Comparison of ENCODE assay signal across 15 mouse cellular contexts in genomic region chr11:105152357-105152899, GRCm38 (mm10). TPM values are rescaled to one million over a fixed set of nuclear protein-coding genes. Genes with fewer than 3 reads are reported as not detected.
A peak's percentile ranks its signal among the peaks of the same experiment; 100 is the strongest.
DNase-seq lines count a peak whose midpoint lies in the region; ATAC-seq and TF ChIP-seq lines count a peak whose summit lies in the region.
"Had no signal": no experiment of that assay in that cellular context is flagged by ENCODE, and none has a peak within 500 bp of the region (broad histone marks: within the 10 kb centered on the region; RNA-seq: fewer than 3 reads in every experiment).

No protein-coding gene starts in this region.

- no peak for TF ChIP-seq POLR2A in bone marrow, adult 2 months (IDR thresholded peaks at IDR 0.05; ENCODE audit: borderline replicate concordance, control insufficient read depth, low read depth, low read length)

- H3K9ac ChIP-seq in embryonic facial prominence, embryonic 11.5 days (replicated peaks; ENCODE audit: low read length), result no peak overlapping the region
- H3K9ac ChIP-seq in liver, embryonic 12.5 days, result peak overlapping the region; percentile 69
- no peak overlapping the region for H3K9ac ChIP-seq in stomach, embryonic 15.5 days

- no peak for TF ChIP-seq CTCF in bone marrow, adult 2 months (IDR thresholded peaks at IDR 0.05; ENCODE audit: control insufficient read depth, insufficient read depth, low read length)

- no peak overlapping the region for H3K27ac ChIP-seq in embryonic facial prominence, embryonic 11.5 days (replicated peaks; ENCODE audit: low read depth, low read length)
- H3K27ac ChIP-seq in embryonic facial prominence, embryonic 10.5 days (replicated peaks), result no peak overlapping the region; the same call in 1 of the 2 replicates
- H3K27ac ChIP-seq in bone marrow, adult 2 months (ENCODE audit: control insufficient read depth, insufficient read depth, low read depth, low read length, poor library complexity), result peak overlapping the region; percentile 55
- H3K27ac ChIP-seq in liver, embryonic 12.5 days, result peak overlapping the region; percentile 95
- no peak overlapping the region for H3K27ac ChIP-seq in stomach, embryonic 15.5 days

- no peaks in the 10 kb centered on the region for H3K36me3 ChIP-seq in embryonic facial prominence, embryonic 11.5 days (replicated peaks; ENCODE audit: control insufficient read depth, insufficient read depth, low read depth, low read length)
- no peaks in the 10 kb centered on the region for H3K36me3 ChIP-seq in embryonic facial prominence, embryonic 10.5 days (replicated peaks)
- H3K36me3 ChIP-seq in liver, embryonic 12.5 days, result no peaks in the 10 kb centered on the region
- no peaks in the 10 kb centered on the region for H3K36me3 ChIP-seq in stomach, embryonic 15.5 days
- H3K36me3 ChIP-seq: hindbrain, embryonic 10.5 days had no signal

- WGBS in embryonic facial prominence, embryonic 11.5 days, result 60% methylated on average over 11 of the region's 11 CpGs
- 63% methylated on average over 11 of the region's 11 CpGs for WGBS in embryonic facial prominence, embryonic 10.5 days
- 57% methylated on average over 11 of the region's 11 CpGs for WGBS in bone marrow, adult 2 months
- 17% methylated on average over 11 of the region's 11 CpGs for WGBS in liver, embryonic 12.5 days (ENCODE audit: insufficient replicate concordance)
- 73% methylated on average over 11 of the region's 11 CpGs for WGBS in stomach, embryonic 15.5 days

- H3K4me1 ChIP-seq in embryonic facial prominence, embryonic 11.5 days (ENCODE audit: control insufficient read depth, insufficient read depth, low read length), result peaks cover 2% of the 10 kb centered on the region
- peaks cover 67% of the 10 kb centered on the region for H3K4me1 ChIP-seq in embryonic facial prominence, embryonic 10.5 days
- no peaks in the 10 kb centered on the region for H3K4me1 ChIP-seq in bone marrow, adult 2 months (ENCODE audit: control insufficient read depth, insufficient read depth, low read length)
- H3K4me1 ChIP-seq in liver, embryonic 12.5 days, result peaks cover 85% of the 10 kb centered on the region
- no peaks in the 10 kb centered on the region; the same call in 1 of the 2 replicates for H3K4me1 ChIP-seq in stomach, embryonic 15.5 days

- intact Hi-C loops in gastrocnemius, postnatal 36 days (cut with DNase I), result no loop called here

- H3K4me2 ChIP-seq in embryonic facial prominence, embryonic 11.5 days (ENCODE audit: low read depth, low read length), result no peak overlapping the region
- H3K4me2 ChIP-seq in liver, embryonic 12.5 days, result peak overlapping the region; percentile 70
- H3K4me2 ChIP-seq in stomach, embryonic 15.5 days, result no peak overlapping the region

- no peak for ATAC-seq in embryonic facial prominence, embryonic 11.5 days (replicated peaks; ENCODE audit: insufficient number of reproducible peaks, low FRiP score, low TSS enrichment, low read depth)
- peak; percentile 89 for ATAC-seq in liver, embryonic 12.5 days
- ATAC-seq in stomach, embryonic 15.5 days (ENCODE audit: insufficient read depth, low FRiP score, low read depth), result peak; percentile 77

- no peaks in the 10 kb centered on the region for H3K27me3 ChIP-seq in embryonic facial prominence, embryonic 11.5 days (ENCODE audit: control insufficient read depth, insufficient read depth, low read length)
- H3K27me3 ChIP-seq in embryonic facial prominence, embryonic 10.5 days (replicated peaks; ENCODE audit: low read depth, poor library complexity, severe bottlenecking), result peaks cover 24% of the 10 kb centered on the region
- H3K27me3 ChIP-seq in liver, embryonic 12.5 days (replicated peaks), result no peaks in the 10 kb centered on the region
- H3K27me3 ChIP-seq in stomach, embryonic 15.5 days (replicated peaks), result 0 out of 2 replicates have a peak, but pooled peaks cover 4% of the 10 kb centered on the region

- no peak overlapping the region for H3K4me3 ChIP-seq in embryonic facial prominence, embryonic 11.5 days (ENCODE audit: low read depth, low read length)
- H3K4me3 ChIP-seq in embryonic facial prominence, embryonic 10.5 days, result no peak overlapping the region
- H3K4me3 ChIP-seq in bone marrow, adult 2 months (replicated peaks; ENCODE audit: control insufficient read depth, low read depth, low read length), result no peak overlapping the region
- H3K4me3 ChIP-seq in liver, embryonic 12.5 days, result peak overlapping the region; percentile 33
- H3K4me3 ChIP-seq in stomach, embryonic 15.5 days (replicated peaks), result no peak overlapping the region
- H3K4me3 ChIP-seq: hindbrain, embryonic 10.5 days; megakaryocyte, embryonic 14.5 days had no signal

- DNase-seq in embryonic facial prominence, embryonic 11.5 days (ENCODE audit: low spot score), result peak; percentile 9
- DNase-seq in embryonic facial prominence, embryonic 10.5 days (ENCODE audit: low spot score), result no peak
- DNase-seq in lung, postnatal 14 days, result no peak
- no peak for DNase-seq in gastrocnemius, postnatal 36 days
- DNase-seq in thymus, postnatal 14 days, result no peak
- DNase-seq: kidney, adult 18-20 months; lung, adult 18-20 months had no signal

- H3K9me3 ChIP-seq in embryonic facial prominence, embryonic 11.5 days (replicated peaks; ENCODE audit: control insufficient read depth, low read length), result no peaks in the 10 kb centered on the region
- no peaks in the 10 kb centered on the region for H3K9me3 ChIP-seq in embryonic facial prominence, embryonic 10.5 days
- no peaks in the 10 kb centered on the region for H3K9me3 ChIP-seq in liver, embryonic 12.5 days (replicated peaks)
- no peaks in the 10 kb centered on the region for H3K9me3 ChIP-seq in stomach, embryonic 15.5 days
- H3K9me3 ChIP-seq: hindbrain, embryonic 10.5 days; megakaryocyte, embryonic 14.5 days had no signal

RNA-seq across cellular contexts. Expression of gene Gm10842, which starts 5.7 kb away (rescaled TPM):
- not detected in 2 replicates for polyA plus RNA-seq in embryonic facial prominence, embryonic 11.5 days (2014; fragmentation: Nextera tagmentation; extraction: Ambion mirVana)
- polyA plus RNA-seq in embryonic facial prominence, embryonic 10.5 days (2016; fragmentation: Nextera tagmentation; extraction: Ambion mirVana), result not detected in 2 replicates
- polyA plus RNA-seq in bone marrow, adult 2 months (2011; ENCODE audit: insufficient read depth, insufficient read length, low replicate concordance, missing spikeins), result not detected in 2 replicates
- polyA plus RNA-seq in liver, embryonic 12.5 days (2016; fragmentation: Nextera tagmentation; extraction: Ambion mirVana), result not detected in 2 replicates
- polyA plus RNA-seq in stomach, embryonic 15.5 days (2015; fragmentation: Nextera tagmentation; extraction: Ambion mirVana), result not detected in 2 replicates
- total RNA-seq in gastrocnemius, postnatal 36 days (2021), result not detected
- polyA plus RNA-seq: forebrain, embryonic 11.5 days; hindbrain, embryonic 10.5 days; stomach, embryonic 14.5 days; urinary bladder, adult 2 months had no signal

RNA-seq across cellular contexts. Expression of gene Tlk2, which starts 26.2 kb away (rescaled TPM):
- 30.4 and 30.7 TPM in 2 replicates for polyA plus RNA-seq in embryonic facial prominence, embryonic 11.5 days (2014; fragmentation: Nextera tagmentation; extraction: Ambion mirVana)
- 23.5 and 28.4 TPM in 2 replicates for polyA plus RNA-seq in embryonic facial prominence, embryonic 10.5 days (2016; fragmentation: Nextera tagmentation; extraction: Ambion mirVana)
- 25.7 and 33.3 TPM in 2 replicates for polyA plus RNA-seq in bone marrow, adult 2 months (2011; ENCODE audit: insufficient read depth, insufficient read length, low replicate concordance, missing spikeins)
- polyA plus RNA-seq in liver, embryonic 12.5 days (2016; fragmentation: Nextera tagmentation; extraction: Ambion mirVana), result 15.9 and 16.0 TPM in 2 replicates
- 15.1 and 17.4 TPM in 2 replicates for polyA plus RNA-seq in stomach, embryonic 15.5 days (2015; fragmentation: Nextera tagmentation; extraction: Ambion mirVana)
- total RNA-seq in gastrocnemius, postnatal 36 days (2021), result 10 to 100 TPM; 37.4 to 41.1 TPM

RNA-seq across cellular contexts. Expression of gene Mettl2, which starts 26.2 kb away (rescaled TPM):
- polyA plus RNA-seq in embryonic facial prominence, embryonic 11.5 days (2014; fragmentation: Nextera tagmentation; extraction: Ambion mirVana), result 48.2 and 50.7 TPM in 2 replicates
- polyA plus RNA-seq in embryonic facial prominence, embryonic 10.5 days (2016; fragmentation: Nextera tagmentation; extraction: Ambion mirVana), result 55.0 and 57.2 TPM in 2 replicates
- 3.3 and 4.5 TPM in 2 replicates for polyA plus RNA-seq in bone marrow, adult 2 months (2011; ENCODE audit: insufficient read depth, insufficient read length, low replicate concordance, missing spikeins)
- polyA plus RNA-seq in liver, embryonic 12.5 days (2016; fragmentation: Nextera tagmentation; extraction: Ambion mirVana), result 34.3 and 35.1 TPM in 2 replicates
- 36.1 and 40.1 TPM in 2 replicates for polyA plus RNA-seq in stomach, embryonic 15.5 days (2015; fragmentation: Nextera tagmentation; extraction: Ambion mirVana)
- total RNA-seq in gastrocnemius, postnatal 36 days (2021), result 1 to 10 TPM; 6.0 to 8.4 TPM

Comparison
In these comparisons a context has a peak if more than half of its experiments do, and no peak if none do; other contexts are left out.
1. H3K27ac ChIP-seq: peak in bone marrow, adult 2 months (single experiment) and liver, embryonic 12.5 days (single experiment); none in embryonic facial prominence, embryonic 11.5 days (single experiment), embryonic facial prominence, embryonic 10.5 days (single experiment) and stomach, embryonic 15.5 days (single experiment).